Mouse (Mus musculus): ENCODE results near the gene Gc. TPM values are rescaled to one million over a fixed set of nuclear protein-coding genes. Genes with fewer than 3 reads are reported as not detected.

Gene Gc
- polyA plus RNA-seq, 1 experiment from 2014 or later, result 0.19 TPM

- Histone ChIP-seq H3K4me1 (ENCODE audit: control insufficient read depth, insufficient read depth, low read length) (no peaks in the 10 kb centered on the region), H3K9ac (replicated peaks; ENCODE audit: low read depth, low read length) (no peak overlapping the region), H3K27ac (ENCODE audit: low read depth, low read length) (no peak overlapping the region), H3K4me3 (ENCODE audit: low read depth, low read length) (no peak overlapping the region), H3K9me3 (ENCODE audit: control insufficient read depth, low read length) (no peaks in the 10 kb centered on the region), H3K36me3 (ENCODE audit: control insufficient read depth, insufficient read depth, low read length) (no peaks in the 10 kb centered on the region), H3K4me2 (ENCODE audit: low read depth, low read length) (no peak overlapping the region), H3K27me3 (ENCODE audit: control insufficient read depth, insufficient read depth, low read length) (no peaks in the 10 kb centered on the region)
- ATAC-seq (ENCODE audit: low read depth), result peak; percentile 91
- 46% methylated on average over 5 of the region's 5 CpGs for WGBS
Measured at GRCm38 (mm10) chr5:89384204-89384603, 73.5 kb downstream of the Gc start.

- Histone ChIP-seq H3K27ac (ENCODE audit: low read depth, low read length) (no peak overlapping the region), H3K4me3 (ENCODE audit: low read depth, low read length) (no peak overlapping the region), H3K27me3 (ENCODE audit: control insufficient read depth, insufficient read depth, low read length) (no peaks in the 10 kb centered on the region), H3K4me1 (ENCODE audit: control insufficient read depth, insufficient read depth, low read length) (no peaks in the 10 kb centered on the region), H3K9ac (replicated peaks; ENCODE audit: low read depth, low read length) (no peak overlapping the region), H3K9me3 (ENCODE audit: control insufficient read depth, low read length) (no peaks in the 10 kb centered on the region), H3K4me2 (ENCODE audit: low read depth, low read length) (no peak overlapping the region), H3K36me3 (ENCODE audit: control insufficient read depth, insufficient read depth, low read length) (no peaks in the 10 kb centered on the region)
- WGBS, result 87% methylated on average over 4 of the region's 4 CpGs
- ATAC-seq (ENCODE audit: low read depth), result no peak
Measured at GRCm38 (mm10) chr5:89381340-89381739, 76.4 kb downstream of the Gc start.

DNA sequence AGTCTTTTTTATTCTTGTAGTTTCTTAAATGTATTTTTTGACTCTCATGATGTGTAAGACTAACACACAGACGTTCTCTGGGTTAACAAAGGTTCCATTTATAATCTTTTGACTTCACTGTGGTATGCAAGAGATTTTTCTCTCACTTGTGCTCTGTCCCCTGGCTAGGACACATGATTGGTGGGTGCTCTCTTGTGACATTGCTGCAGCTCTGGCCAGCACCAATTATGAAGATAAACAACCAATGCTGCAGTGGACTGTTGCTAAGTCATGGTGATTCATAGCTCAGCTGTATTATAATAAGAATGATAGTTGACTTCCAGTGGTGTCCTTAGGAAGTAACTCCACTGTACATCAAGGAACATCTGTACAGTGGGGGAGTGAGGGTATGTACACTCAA is 87.6 kb downstream of the Gc start:
- no peaks in the 10 kb centered on the region for H3K9me3 ChIP-seq (ENCODE audit: control insufficient read depth, low read length)
- no peaks in the 10 kb centered on the region for H3K4me1 ChIP-seq (ENCODE audit: control insufficient read depth, insufficient read depth, low read length)
- 30% methylated on average over 1 of the region's 1 CpGs for WGBS
- H3K4me2 ChIP-seq (ENCODE audit: low read depth, low read length), result no peak overlapping the region
- no peak overlapping the region for H3K9ac ChIP-seq (replicated peaks; ENCODE audit: low read depth, low read length)
- no peak for ATAC-seq (ENCODE audit: low read depth)
- no peak overlapping the region for H3K27ac ChIP-seq (ENCODE audit: low read depth, low read length)
- H3K36me3 ChIP-seq (ENCODE audit: control insufficient read depth, insufficient read depth, low read length), result no peaks in the 10 kb centered on the region
- no peak overlapping the region for H3K4me3 ChIP-seq (ENCODE audit: low read depth, low read length)
- H3K27me3 ChIP-seq (ENCODE audit: control insufficient read depth, insufficient read depth, low read length), result no peaks in the 10 kb centered on the region

DNA sequence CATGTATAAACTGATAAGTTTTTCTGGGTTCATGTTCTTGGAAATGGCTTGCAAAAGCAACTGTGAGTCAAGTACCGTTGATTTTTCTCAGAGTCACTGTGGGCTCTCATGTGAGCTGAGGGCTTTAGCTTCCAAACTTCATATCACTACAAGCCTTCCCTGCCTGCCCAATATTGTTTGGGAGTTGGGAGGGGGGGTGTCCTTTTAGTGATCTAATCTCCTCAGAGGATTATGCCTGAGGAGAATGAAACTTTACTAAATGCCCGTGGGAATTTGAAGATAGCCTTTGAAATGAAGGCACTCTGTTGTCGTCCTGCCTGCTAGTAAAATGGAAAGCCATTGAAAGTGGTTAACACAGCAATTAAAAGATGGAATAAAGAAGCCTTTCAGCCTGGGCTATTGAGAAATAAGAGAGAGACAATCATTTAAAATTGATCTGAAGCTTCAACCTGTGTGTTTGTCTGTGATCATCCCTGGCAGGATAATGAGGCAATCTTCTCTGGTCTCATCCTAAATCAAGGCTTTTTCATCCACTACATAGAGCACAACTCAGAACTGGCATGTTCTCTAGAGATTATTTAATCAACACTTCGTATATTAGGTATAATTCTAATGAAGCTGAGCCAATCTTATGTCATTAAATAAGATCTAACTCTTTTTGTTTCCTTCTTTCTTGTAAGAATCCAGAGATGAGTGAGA is 89.5 kb downstream of the Gc start:
- no peak overlapping the region for H3K4me2 ChIP-seq (ENCODE audit: low read depth, low read length)
- H3K27ac ChIP-seq (ENCODE audit: low read depth, low read length), result no peak overlapping the region
- no peak overlapping the region for H3K4me3 ChIP-seq (ENCODE audit: low read depth, low read length)
- no peaks in the 10 kb centered on the region for H3K36me3 ChIP-seq (ENCODE audit: control insufficient read depth, insufficient read depth, low read length)
- no peak for ATAC-seq (ENCODE audit: low read depth)
- H3K27me3 ChIP-seq (ENCODE audit: control insufficient read depth, insufficient read depth, low read length), result no peaks in the 10 kb centered on the region
- H3K9ac ChIP-seq (replicated peaks; ENCODE audit: low read depth, low read length), result no peak overlapping the region
- H3K9me3 ChIP-seq (ENCODE audit: control insufficient read depth, low read length), result no peaks in the 10 kb centered on the region
- WGBS, result 53% methylated on average over 4 of the region's 4 CpGs
- H3K4me1 ChIP-seq (ENCODE audit: control insufficient read depth, insufficient read depth, low read length), result no peaks in the 10 kb centered on the region

Other genes with a start within 250 kb of the Gc start
- gene Npffr2, start 69.5 kb upstream of the Gc start, polyA plus RNA-seq (2014; fragmentation: Nextera tagmentation; extraction: Ambion mirVana), result 0.20 and 0.58 TPM in 2 replicates

Measured in neural tube, embryonic 14.5 days (tissue).